Mouse (Mus musculus): ENCODE results near the gene Cc2d1a.

Cc2d1a gene

DNA sequence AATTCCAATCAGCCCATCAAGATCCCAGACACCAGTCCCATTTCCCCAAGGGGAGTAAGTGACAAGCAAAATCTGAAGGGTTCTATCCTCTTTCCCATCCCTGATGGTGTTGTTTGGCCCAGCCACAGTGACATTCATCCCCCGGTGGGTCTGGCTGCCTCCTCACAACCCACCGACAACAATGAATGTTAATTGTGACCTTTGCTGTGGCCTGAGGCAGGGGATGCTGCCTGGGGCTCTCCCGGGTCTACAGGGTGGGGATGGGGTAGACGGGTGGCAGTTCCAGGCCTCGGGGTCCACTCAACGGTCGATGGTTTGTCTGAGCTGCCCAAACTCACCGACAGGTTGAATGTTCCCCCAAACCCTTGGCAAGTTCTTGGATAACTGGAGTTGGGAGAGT is 30.9 kb upstream of the Cc2d1a start:
- in situ Hi-C loops (cut with MboI; ENCODE audit: low sequenced_read_pairs): loop anchor here (10.0 kb wide), 1 partner anchor 144 kb away; no protein-coding TSS in a partner anchor

DNA sequence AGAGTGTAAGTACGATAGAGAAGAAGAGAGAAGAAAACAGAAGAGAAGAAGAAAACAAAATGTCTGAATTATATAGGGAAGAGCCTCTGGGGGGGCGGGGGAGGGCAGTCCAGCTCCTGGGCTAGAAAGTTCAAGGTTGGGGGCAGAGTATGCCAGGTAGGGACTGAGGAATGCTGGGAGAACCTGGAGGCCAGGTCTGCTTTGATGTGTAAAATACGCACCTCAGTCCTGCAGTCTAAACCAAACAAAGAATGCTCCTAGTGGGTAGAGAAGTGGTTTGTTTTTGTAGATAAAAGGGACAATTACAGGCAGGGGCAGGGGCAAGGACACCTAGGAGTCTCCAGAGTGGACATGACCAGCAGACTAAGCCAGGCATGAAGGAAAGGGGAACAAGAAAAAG is 29.7 kb upstream of the Cc2d1a start:
- in situ Hi-C loops (cut with MboI; ENCODE audit: low sequenced_read_pairs): loop anchor here (10.0 kb wide), 1 partner anchor 143 kb away; no protein-coding TSS in a partner anchor

DNA sequence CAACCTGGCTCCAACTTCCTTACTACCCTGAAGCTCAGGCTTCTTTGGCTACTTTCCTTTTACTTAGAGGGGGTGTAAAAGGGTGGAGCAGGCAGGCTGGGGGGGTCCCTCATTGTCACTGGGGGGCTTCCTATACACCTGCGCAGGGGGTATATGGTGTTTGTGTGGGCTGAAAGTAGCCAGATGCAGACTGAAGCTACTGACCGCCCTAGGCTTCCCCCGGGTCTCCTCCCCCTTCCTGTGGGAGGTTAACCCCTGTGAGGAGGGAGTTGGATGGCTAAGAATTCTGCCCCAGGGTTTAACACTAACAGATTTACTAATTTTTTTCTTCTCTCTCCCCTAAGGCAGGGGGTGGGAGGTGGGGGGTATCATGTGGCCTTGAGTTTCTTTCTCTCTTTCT is 28.8 kb upstream of the Cc2d1a start:
- in situ Hi-C loops (cut with MboI; ENCODE audit: low sequenced_read_pairs): loop anchor here (10.0 kb wide), 1 partner anchor 142 kb away; no protein-coding TSS in a partner anchor

DNA sequence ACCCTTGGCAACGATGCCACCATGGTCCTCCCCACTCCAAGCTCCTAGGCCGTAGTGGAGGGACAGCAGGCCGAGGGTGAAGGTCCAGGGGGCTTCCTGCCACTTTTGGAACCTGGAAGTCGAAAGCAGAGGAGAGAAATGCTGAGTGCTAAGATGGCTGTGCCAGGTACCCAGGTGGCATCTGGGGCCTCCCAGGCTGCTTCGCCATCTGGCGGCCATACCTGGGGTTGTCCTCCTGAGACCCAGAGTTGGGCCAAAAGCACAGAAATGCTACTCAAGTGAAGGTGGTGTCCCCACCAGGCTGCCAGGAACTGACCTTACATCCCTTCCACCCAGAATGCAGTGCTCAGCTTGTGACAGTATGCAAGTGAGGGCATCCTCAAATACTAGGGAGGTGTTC is 26.1 kb upstream of the Cc2d1a start:
- in situ Hi-C loops (cut with MboI; ENCODE audit: low sequenced_read_pairs): loop anchor here (10.0 kb wide), 1 partner anchor 139 kb away; no protein-coding TSS in a partner anchor

DNA sequence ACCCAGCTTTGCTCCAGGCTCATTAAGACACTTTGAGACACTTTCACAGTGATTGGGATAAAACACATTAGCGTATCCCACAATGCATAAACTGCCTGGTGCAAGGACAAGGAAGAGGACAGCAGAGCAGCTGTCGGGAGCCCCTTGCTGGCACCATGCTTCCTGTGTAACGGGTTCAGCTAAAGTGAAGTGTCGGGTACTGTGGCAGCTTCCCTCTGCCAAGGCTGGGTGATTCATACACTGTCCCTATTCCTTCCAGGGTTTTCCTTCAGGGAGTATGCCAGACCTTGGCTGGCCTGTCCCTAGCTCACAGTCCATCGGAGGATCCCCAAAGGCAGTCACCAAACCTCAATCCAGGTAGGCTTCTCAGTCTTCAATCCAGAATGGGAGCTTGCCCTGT is 22.4 kb upstream of the Cc2d1a start:
- in situ Hi-C loops (cut with MboI; ENCODE audit: low sequenced_read_pairs): loop anchor here (10.0 kb wide), 1 partner anchor 135 kb away; no protein-coding TSS in a partner anchor

DNA sequence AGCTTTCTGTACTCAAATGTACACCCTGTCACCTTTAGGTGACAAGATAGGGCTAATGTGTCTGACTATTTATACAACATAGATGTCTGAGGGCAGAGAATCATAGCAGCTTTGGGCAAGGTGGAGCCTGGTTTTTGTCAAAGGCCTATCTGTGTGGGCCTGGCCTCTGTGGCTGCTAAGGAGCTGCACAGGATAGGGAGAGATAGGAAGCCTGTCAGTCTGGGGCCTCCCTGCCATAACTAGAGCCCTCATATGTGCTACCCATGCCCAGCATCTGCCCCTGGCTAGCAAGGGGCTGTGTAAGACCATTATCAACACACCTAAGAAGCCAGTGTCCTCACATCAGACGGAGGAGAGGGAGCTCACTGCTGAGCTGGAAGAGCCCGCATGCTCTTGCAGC is 20.0 kb upstream of the Cc2d1a start:
- in situ Hi-C loops (cut with MboI; ENCODE audit: low sequenced_read_pairs): no loop called here

DNA sequence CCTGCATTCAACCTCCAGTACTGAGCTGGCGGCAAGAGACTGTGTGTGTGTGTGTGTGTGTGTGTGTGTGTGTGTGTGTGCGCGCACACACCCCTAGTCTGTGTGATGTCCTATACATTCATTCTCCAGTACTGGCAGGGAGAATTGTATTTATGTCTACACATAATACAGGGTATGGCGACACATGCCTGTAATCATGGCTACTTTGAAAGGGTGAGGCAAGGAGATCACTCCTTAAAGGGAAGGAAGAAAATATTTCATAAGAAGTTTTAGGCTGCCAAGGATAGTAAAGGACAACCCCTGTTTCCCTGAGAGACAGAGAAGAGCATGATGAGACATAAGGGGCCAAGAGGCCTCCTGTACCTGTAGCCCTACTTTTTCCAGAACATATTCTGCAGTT is 9.9 kb upstream of the Cc2d1a start:
- in situ Hi-C loops (cut with MboI; ENCODE audit: low sequenced_read_pairs): no loop called here

DNA sequence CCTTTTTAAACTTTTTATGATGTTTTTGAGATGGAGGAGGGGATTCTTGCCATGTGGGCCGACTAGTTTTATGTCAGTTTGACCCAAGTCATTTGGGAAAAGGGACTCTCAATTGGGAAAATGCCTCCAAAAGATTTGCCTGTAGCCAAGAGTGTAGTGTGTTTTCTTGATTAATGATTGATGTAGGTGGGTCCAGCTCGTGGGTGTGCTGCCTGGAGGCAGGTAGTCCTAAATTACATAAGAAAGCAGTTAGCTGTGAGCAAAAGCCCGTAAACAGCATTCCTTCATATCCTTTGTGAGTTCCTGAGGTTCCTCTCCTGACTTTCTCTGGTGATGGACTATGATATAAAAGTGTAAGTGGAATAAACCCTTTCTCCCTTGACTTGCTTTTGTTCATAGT is 1.4 kb upstream of the Cc2d1a start:
- in situ Hi-C loops (cut with MboI; ENCODE audit: low sequenced_read_pairs): no loop called here

DNA sequence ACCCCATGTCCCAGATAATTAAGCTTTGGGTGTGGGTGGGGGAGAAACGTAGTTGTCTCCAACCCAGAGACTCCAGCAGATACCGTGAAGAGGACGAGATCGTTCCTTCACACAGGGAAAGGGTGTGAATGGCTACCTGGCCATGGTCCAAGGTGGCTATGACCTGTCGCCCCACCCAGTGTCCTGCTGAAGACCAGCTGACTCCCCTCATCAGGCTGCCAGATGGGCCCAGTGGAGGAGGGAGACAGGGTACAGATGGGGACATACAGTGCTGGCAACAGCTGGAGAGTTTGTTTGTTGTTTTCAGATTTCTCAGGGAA is 755 bp upstream of the Cc2d1a start:
- in situ Hi-C loops (cut with MboI; ENCODE audit: low sequenced_read_pairs): no loop called here

DNA sequence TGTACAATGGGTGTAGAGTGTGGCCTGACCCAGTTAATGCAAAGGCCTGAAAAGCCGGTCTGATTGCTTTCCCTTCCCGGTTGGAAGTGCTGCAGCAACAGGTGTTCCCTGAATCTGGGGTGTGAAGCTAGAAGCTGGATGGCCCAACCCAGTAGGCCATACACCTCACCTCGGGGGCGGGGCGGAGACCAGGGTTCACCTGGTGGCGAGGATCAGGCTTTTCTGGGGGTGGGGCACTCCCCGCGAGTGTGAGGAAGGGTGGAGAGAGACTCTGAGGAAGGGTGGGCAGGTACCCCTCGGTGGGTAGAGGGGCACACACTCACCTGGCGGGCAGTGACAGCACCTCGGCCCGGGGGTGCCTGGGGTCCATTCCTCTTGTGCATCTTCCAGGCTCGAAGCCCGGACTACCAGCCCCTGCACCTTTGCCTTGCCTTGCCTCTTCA is 391 bp downstream of the Cc2d1a start:
- in situ Hi-C loops (cut with MboI; ENCODE audit: low sequenced_read_pairs): no loop called here

DNA sequence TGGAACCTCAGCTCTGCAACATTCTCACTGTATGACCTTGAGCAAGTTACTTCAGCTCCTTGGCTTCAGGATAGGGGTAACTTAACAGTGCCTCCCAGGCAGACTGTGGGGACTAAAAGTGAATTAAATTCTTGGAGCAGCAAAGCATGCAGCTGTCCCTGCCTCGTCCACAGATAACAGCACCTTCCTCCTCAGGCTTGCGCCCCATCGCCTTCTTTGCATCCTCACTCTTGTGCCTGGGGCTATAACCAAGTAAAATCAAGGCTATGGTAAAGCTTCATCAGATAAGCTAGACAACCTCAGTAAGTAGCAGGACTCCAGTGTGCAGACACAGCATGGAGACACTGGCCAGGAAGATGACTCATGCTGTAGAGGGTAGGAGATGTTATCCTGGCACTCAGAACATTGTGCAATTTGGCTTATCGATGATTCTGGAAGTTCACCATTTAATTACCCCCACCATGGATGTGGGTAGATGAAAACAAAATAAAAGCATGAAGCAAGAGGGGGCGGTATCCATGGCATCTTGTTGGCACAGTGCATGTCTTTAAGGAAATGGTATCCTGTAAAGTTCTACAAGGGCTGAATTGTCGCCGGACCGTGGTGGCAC is 3.0 kb downstream of the Cc2d1a start:
- in situ Hi-C loops (cut with MboI; ENCODE audit: low sequenced_read_pairs): no loop called here

DNA sequence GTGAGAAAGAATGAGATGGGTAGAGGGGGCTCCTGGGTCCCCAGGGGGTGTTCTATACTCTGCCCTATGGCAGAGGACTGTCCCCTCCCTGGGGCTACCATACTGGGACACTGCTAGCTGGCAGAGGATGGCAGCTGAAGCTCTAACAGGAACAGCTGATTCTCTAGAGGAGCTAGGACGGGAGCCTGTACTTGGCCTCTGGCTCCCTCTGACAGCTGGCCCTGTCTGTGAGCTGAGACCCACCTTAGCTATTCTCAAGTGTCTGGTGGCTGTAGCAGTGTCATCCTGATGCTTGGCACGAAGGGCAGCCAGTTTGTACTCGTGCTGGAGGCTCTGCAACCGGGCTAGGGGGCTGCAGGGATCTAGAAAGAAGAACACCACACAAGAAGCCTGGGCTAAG is 6.9 kb downstream of the Cc2d1a start:
- in situ Hi-C loops (cut with MboI; ENCODE audit: low sequenced_read_pairs): no loop called here

DNA sequence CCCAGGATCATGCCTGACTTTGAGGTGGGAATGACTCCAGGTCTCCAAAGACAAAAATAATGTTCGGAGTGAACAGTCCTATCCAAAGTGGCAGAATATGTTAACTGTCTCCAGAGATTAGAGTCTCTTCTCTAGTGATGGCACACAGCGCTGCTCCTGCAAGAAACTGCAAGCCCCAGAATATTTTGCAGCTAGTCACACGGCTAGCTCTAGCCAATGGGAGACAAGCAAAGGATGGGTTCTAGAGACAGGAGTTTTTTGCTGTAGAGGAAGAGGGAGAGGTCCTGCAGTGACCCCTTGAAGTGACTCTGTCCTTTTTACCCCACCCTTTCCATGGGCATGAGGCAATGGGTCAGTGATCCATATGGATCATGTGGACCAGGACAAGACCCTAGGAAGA is 9.9 kb downstream of the Cc2d1a start:
- in situ Hi-C loops (cut with MboI; ENCODE audit: low sequenced_read_pairs): no loop called here

DNA sequence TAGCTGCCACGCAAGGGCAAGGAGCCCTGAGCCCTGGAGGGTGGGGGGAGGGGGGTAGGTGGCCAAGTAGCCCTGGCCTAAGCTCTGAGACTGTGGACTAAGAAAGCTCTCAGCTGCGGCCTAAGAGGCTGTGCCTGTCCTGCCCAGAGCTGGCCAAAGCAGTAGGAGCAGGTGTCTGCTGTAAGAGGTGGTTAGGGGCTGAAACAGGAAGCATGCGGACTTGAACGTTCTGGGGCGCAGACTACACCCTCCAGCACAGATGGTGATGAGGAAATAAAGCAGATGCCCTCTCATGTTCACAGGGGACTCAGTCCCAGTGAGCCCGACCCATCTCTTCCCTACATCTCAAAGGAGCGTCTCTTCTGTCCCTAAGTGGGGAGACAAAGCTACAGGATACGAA is 15.5 kb downstream of the Cc2d1a start:
- in situ Hi-C loops (cut with MboI; ENCODE audit: low sequenced_read_pairs): no loop called here

DNA sequence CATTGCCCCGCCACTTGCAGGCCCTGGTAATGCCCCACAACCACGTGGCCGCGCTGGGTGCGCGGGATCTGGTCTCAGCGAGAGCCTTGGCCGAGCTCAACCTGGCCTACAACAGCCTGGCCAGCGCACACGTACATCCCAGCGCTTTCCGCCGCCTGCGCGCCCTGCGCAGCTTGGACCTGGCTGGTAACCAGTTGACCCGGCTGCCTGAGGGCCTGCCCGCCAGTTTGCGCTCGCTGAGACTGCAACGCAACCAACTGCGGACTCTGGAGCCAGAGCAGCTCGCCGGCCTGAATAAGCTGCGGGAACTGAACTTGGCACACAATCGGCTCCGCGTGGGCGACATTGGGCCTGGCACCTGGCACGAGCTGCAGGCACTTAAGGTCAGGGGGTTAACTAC is 16.9 kb downstream of the Cc2d1a start:
- in situ Hi-C loops (cut with MboI; ENCODE audit: low sequenced_read_pairs): no loop called here

DNA sequence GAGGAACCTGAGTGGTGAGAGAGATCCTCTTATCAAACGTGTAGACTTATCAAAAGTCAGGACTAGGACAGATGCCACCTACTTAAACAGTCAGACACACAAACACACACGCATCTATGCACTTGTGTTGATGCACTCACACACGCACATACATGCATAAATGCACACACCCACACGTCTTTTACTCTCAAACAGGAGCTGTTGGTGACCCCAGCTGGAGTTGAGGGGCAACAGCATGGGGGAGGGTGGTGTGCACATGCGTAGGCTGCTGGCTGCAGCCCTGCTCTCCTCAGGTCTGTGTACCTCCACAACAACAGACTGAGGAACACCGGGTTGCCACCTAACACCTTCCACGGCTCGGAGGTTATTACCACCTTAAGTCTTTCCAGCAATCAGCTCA is 19.5 kb downstream of the Cc2d1a start:
- in situ Hi-C loops (cut with MboI; ENCODE audit: low sequenced_read_pairs): no loop called here

DNA sequence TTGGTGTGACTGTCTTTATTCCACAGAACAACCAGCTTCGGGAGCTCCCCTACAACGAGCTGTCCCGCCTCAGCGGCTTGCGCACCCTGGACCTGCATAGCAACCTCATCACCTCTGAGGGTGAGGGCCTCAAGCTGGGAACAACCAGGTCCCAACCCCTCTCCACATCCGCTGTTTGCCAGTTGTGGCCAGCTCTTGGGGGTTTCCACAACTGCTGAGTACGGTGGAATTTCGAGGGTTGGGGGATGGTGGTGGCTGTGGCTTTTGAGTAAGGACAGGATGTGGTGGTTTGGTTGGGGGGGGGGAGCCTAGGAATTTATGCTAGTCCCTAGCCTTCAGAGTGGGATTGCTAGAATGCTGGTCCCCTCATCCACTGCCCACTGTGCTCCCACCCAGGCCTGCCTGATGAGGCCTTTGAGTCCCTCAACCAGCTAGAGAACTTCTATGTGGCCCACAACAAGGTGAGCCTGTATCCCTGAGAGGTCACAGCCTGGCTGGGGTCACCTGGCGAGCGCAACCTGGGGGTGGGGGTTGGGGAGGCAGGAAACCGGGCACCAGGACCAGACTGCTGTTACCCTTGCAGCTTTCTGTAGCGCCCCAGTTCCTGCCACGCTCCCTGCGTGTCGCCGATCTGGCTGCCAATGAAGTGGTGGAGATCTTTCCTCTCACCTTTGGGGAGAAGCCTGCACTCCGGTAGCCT is 20.4 kb downstream of the Cc2d1a start:
- in situ Hi-C loops (cut with MboI; ENCODE audit: low sequenced_read_pairs): no loop called here

DNA sequence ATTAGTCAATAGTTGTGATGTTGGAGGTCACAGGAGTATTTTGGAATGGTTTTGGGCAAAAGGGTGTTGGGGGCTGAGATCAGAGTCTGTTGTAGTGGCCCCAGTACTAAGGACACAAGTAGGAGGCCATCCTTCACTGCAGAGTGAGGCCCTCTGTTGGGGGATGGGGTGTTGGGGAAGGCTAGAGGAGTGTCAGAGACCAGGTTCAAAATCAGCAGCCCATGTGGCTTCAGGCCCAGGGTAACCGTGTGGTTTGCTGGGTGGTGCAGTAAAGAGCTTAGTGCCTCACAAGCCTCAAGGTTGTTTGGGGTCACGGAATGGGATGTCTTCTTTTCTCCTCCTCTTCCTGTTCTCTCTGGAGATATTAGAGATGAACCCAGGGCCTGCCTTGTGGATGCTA is 21.0 kb downstream of the Cc2d1a start:
- in situ Hi-C loops (cut with MboI; ENCODE audit: low sequenced_read_pairs): no loop called here

DNA sequence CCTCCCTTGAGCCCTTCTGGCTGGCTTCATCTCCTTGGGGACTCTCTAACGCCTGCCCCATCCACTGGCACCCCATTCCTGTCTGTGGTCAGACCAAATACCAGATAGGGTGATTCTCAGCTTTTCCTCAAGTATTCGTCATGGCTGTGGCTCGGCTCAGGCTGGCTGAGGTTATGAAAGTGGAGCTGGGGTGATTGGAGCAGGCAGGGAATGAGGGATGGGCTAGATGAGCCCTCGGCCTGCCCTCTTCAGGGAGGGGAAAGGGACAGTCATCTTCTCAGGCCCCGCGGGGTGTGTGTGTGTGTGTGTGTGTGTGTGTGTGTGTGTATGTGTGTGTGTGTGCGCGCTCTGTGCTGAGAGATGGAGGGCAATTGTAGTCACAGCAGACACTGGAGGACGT is 22.1 kb downstream of the Cc2d1a start, which contains the start of gene Podnl1:
Gene Podnl1 (plus strand): TSS at position 334 of the 400 bp plus-strand sequence.
- in situ Hi-C loops (cut with MboI; ENCODE audit: low sequenced_read_pairs): no loop called here

DNA sequence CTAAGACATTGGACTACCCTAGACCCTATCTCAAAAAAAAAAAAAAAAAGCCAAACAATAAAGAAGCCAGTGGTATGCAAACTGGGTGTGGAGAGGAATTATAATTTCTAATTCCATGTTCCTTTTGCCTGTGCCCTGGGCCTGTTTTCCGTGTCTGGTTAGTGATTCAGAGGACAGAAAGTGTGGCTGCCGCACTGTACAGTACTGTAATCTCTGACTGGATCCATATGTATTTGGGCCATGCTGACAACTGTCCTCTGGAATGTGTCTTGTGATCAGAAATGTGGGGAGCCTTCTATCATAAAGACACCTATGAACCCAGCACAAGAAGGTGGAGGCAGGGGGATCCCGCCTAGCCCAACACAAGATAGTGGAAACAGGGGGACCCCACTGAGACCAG is 25.6 kb downstream of the Cc2d1a start:
- in situ Hi-C loops (cut with MboI; ENCODE audit: low sequenced_read_pairs): no loop called here

DNA sequence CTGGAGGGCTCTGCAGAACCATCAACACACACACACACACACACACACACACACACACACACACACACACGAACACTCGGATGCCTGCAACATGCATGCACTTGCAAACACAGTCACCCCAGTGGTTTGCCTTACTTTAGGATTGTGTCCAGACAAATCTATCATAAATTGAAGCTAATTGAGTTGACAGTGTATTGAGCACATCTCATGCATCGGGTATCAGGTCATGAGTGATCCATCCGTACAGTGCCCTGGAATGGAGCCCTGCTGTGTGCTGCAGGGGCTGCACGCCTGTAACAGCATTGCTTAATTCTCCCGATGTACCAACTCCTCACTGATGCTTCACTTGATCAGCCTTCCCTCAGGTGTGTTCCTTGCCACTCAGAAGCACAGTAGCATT is 32.1 kb downstream of the Cc2d1a start:
- in situ Hi-C loops (cut with MboI; ENCODE audit: low sequenced_read_pairs): no loop called here

DNA sequence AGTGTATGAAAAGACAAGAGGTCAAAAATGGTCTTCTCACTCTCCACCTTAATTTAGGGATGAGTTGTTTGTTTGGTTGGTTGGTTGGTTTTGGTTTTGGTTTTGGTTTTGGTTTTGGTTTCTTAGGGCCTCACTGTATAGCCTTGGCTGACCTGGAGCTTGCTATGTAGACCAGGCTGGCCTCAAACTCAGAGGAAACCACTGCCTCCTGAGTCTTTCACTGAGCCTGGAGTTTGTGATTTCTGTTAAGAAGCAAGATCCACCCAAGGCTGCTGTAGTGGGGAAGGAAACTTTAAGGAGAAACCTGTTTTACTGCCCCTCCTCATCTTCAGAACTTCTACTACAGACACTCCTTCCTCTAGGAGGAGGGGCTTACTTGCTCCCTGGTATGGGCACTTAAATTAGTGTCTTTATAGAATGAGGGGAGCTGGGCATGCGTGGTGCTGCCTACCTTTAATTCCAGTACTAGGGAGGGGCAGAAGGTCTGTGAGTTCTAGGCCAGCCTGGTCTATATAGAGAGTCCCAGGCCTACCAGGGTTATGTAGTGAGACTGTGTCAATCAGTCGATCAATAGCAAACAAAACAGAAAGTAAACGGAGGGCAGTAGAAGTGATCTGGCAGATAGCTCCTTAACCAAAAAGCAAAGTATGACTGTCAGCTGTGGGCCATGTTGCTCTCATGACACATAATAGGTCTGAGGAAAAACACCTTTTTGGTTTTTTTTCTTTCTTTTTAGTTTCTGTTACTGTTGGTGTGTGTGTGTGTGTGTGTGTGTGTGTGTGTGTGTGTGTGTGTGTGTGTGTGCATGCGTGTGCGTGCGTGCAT is 41.3 kb downstream of the Cc2d1a start:
- in situ Hi-C loops (cut with MboI; ENCODE audit: low sequenced_read_pairs): no loop called here
